Mouse (Mus musculus): ENCODE results near the gene Slc31a2. TPM values are rescaled to one million over a fixed set of nuclear protein-coding genes. Genes with fewer than 3 reads are reported as not detected.

Gene Slc31a2
- polyA plus RNA-seq, 1 experiment = 14.0 TPM

DNA sequence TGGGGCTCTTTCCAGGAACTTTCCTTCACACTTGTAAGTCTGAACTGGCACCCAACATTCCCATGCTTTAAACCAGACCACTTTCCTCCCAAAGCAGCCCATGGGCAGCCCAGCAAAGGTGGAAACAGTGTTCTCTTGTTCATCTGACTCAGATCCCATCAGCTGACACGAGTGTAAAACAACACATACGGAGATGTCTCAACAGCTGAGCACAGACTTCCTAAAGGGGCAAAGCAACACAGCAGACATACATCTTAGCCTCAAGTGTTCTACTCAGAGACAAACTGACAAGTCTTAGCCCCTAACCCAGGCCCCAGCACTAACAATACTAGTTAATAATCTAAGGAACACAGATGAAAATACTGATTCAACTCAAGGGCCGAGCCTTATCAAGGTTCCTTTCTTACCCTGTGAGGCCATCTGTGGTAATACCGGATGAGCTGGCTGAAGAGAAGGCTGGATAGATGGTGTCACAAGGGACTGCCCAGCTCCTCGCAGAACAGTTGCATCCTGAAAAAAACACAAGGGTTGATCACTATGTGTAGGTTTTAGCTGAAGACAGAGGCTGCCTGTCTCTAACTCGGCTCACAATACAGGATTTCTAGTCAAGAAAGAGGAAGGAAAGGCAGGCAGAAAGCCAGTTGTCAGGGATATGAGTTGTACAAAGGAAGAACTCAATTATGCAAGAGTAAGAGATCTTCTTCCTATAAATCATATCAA, 66.7 kb downstream of the Slc31a2 start:
- no peak overlapping the region for H3K27ac ChIP-seq (ENCODE audit: insufficient read depth, low read length)
- H3K27me3 ChIP-seq (ENCODE audit: control insufficient read depth, insufficient read depth, low read length) = no peaks in the 10 kb centered on the region
- WGBS = 64% methylated on average over 6 of the region's 6 CpGs
- no peak for DNase-seq (ENCODE audit: low read depth in 1 of 2, low spot score in 2 of 2)
- no peak for TF ChIP-seq CTCF (IDR thresholded peaks at IDR 0.05; ENCODE audit: extremely low read depth, insufficient read depth, insufficient read length, insufficient replicate concordance)
- TF ChIP-seq POLR2A (IDR thresholded peaks at IDR 0.05; ENCODE audit: low read depth, low read length) = no peak
- no peaks in the 10 kb centered on the region for H3K4me1 ChIP-seq (ENCODE audit: control insufficient read depth, insufficient read depth, insufficient read length)
- H3K4me3 ChIP-seq (ENCODE audit: extremely low read depth, insufficient read depth, insufficient read length) = no peak overlapping the region
- H3K36me3 ChIP-seq (ENCODE audit: control insufficient read depth, insufficient read depth, low read length) = peaks cover 51% of the 10 kb centered on the region

DNA sequence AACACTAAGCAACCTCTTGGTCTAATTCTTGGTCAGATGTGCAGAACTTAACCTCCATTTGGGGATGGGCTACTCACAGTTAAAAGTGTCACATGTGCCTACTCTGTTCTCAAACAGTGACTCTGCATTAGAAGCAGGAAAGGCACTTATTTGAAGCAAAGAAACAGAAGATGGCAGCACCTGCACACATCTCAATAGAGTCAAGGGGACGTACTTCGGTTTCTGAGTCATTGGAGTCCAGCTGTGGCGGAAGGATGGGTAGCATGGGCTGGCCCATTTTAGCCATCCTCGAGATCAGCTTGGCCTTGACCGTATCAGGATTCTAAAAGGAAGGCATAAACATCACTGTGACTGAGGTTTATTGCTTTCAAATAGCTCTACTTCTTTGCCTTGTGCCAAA, 69.6 kb downstream of the Slc31a2 start:
- DNase-seq (ENCODE audit: low read depth in 1 of 2, low spot score in 2 of 2) = no peak
- Histone ChIP-seq H3K27ac (ENCODE audit: insufficient read depth, low read length) (no peak overlapping the region), H3K36me3 (ENCODE audit: control insufficient read depth, insufficient read depth, low read length) (peaks cover 51% of the 10 kb centered on the region), H3K27me3 (ENCODE audit: control insufficient read depth, insufficient read depth, low read length) (no peaks in the 10 kb centered on the region), H3K4me1 (ENCODE audit: control insufficient read depth, insufficient read depth, insufficient read length) (no peaks in the 10 kb centered on the region), H3K4me3 (ENCODE audit: extremely low read depth, insufficient read depth, insufficient read length) (no peak overlapping the region)
- no peak for TF ChIP-seq POLR2A (IDR thresholded peaks at IDR 0.05; ENCODE audit: low read depth, low read length)
- TF ChIP-seq CTCF (IDR thresholded peaks at IDR 0.05; ENCODE audit: extremely low read depth, insufficient read depth, insufficient read length, insufficient replicate concordance) = no peak
- 78% methylated on average over 5 of the region's 5 CpGs for WGBS

DNA sequence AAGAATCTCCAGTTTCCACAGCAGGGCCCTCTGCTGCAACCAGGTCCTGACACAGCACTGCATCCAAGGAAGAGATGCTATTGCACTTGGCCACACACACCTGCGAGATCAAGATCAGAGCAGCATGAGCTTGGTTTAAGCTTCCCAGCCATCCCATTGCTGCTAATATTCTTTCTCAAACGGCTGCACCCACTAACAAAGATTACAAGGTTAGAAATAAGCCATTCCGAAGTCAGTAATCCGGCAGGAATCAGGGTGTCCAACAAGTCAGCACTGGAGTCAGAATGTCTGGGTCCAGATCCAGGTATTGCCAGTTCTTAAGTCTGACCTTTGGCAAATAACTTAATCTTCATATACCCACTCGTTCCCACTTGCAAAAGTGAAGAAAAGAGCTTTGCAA, 76.2 kb downstream of the Slc31a2 start:
- Histone ChIP-seq H3K4me3 (ENCODE audit: extremely low read depth, insufficient read depth, insufficient read length) (no peak overlapping the region), H3K36me3 (ENCODE audit: control insufficient read depth, insufficient read depth, low read length) (peaks cover 41% of the 10 kb centered on the region), H3K4me1 (ENCODE audit: control insufficient read depth, insufficient read depth, insufficient read length) (no peaks in the 10 kb centered on the region), H3K27me3 (ENCODE audit: control insufficient read depth, insufficient read depth, low read length) (no peaks in the 10 kb centered on the region), H3K27ac (ENCODE audit: insufficient read depth, low read length) (no peak overlapping the region)
- TF ChIP-seq POLR2A (IDR thresholded peaks at IDR 0.05; ENCODE audit: low read depth, low read length) (no peak), CTCF (IDR thresholded peaks at IDR 0.05; ENCODE audit: extremely low read depth, insufficient read depth, insufficient read length, insufficient replicate concordance) (no peak)
- no peak for DNase-seq (ENCODE audit: low read depth in 1 of 2, low spot score in 2 of 2)
- 96% methylated on average over 5 of the region's 5 CpGs for WGBS

DNA sequence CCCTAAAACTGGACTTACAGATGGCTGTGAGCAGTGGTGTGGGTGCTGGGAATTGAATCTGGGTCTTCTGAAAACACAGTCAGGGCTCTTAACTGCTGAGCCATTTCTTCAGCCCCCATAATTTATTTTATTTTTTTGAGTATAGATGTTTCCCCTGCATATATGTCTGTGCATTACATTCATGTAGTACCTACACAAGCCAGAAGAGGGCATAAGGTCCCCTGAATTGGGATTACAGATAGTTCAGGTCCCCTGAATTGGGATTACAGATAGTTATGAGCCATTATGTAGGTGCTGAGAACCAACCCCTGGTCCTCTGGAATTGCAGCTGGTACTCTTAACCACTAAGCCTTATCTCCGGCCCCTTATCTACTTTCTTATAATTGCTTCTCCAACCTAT, 81.6 kb downstream of the Slc31a2 start:
- 94% methylated on average over 1 of the region's 1 CpGs for WGBS
- peaks cover 26% of the 10 kb centered on the region for H3K36me3 ChIP-seq (ENCODE audit: control insufficient read depth, insufficient read depth, low read length)
- H3K27me3 ChIP-seq (ENCODE audit: control insufficient read depth, insufficient read depth, low read length) = no peaks in the 10 kb centered on the region
- no peak for TF ChIP-seq POLR2A (IDR thresholded peaks at IDR 0.05; ENCODE audit: low read depth, low read length)
- 0 out of 2 replicates have a peak, but pooled peaks have one; percentile 0 for TF ChIP-seq CTCF (IDR thresholded peaks at IDR 0.05; ENCODE audit: extremely low read depth, insufficient read depth, insufficient read length, insufficient replicate concordance)
- DNase-seq (ENCODE audit: low read depth in 1 of 2, low spot score in 2 of 2) = peak in 1 of 2 experiments; percentile 11
- peaks cover 2% of the 10 kb centered on the region; the same call in 1 of the 2 replicates for H3K4me1 ChIP-seq (ENCODE audit: control insufficient read depth, insufficient read depth, insufficient read length)
- H3K4me3 ChIP-seq (ENCODE audit: extremely low read depth, insufficient read depth, insufficient read length) = no peak overlapping the region
- no peak overlapping the region for H3K27ac ChIP-seq (ENCODE audit: insufficient read depth, low read length)

DNA sequence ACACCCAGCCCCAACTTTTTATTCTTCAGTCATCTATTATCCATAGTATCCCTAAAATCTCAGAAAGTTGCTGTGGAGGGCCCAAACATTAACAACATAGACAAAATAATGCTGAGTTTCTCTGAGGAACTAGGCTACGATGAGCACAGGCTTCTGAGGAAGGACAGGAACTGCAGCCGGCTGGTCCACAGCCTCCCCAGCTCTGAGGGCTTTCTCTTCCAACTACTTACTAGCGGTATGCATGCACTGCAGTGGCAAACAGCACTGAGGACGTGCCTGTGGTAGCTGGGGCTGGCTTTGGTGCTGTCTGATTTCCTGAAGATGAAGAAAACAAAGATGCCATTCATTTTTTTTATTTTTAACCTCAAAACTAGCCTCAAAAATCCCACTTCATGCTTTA, 83.5 kb downstream of the Slc31a2 start:
- 36% methylated on average over 4 of the region's 4 CpGs for WGBS
- Histone ChIP-seq H3K27me3 (ENCODE audit: control insufficient read depth, insufficient read depth, low read length) (no peaks in the 10 kb centered on the region), H3K27ac (ENCODE audit: insufficient read depth, low read length) (peak overlapping the region; percentile 60), H3K36me3 (ENCODE audit: control insufficient read depth, insufficient read depth, low read length) (peaks cover 22% of the 10 kb centered on the region), H3K4me3 (ENCODE audit: extremely low read depth, insufficient read depth, insufficient read length) (no peak overlapping the region), H3K4me1 (ENCODE audit: control insufficient read depth, insufficient read depth, insufficient read length) (peaks cover 2% of the 10 kb centered on the region; the same call in 1 of the 2 replicates)
- no peak for TF ChIP-seq POLR2A (IDR thresholded peaks at IDR 0.05; ENCODE audit: low read depth, low read length)
- TF ChIP-seq CTCF (IDR thresholded peaks at IDR 0.05; ENCODE audit: extremely low read depth, insufficient read depth, insufficient read length, insufficient replicate concordance) = no peak
- DNase-seq (ENCODE audit: low read depth in 1 of 2, low spot score in 2 of 2) = peak in 1 of 2 experiments; percentile 38

DNA sequence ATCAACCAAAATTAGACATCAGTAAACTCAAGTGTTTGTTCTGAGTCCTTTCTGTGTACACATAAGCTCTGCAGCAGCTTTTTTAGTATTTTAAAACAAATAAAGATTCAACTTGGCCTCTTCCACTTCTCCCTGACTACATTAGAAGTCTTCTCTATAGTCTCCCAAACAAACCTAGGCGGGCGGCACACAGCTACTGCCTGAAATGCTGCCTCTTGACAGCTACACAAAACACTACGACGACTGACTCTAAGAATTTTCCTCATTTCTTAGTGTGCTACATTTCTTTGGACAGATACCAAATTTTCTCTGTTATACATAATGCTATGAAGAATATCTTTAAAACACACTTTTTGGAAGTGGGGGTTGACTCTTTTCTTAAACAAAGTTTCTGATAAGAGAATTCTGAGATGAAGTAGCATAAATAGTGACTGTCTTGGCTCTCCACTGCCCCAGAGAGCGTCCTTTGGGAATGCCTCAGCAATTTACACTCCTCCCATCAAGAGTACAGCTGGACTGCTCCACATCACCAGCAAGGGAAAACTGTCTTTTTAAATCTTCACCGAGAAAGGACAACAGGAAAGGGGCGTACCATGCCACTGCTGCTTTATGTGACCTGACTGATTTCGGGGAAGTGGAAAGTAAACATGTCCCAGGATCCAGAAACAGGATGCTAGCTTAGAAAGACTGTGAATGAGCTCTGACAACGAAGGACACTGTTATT, 85.4 kb downstream of the Slc31a2 start:
- no peak for DNase-seq (ENCODE audit: low read depth in 1 of 2, low spot score in 2 of 2)
- Histone ChIP-seq H3K4me3 (ENCODE audit: extremely low read depth, insufficient read depth, insufficient read length) (no peak overlapping the region), H3K4me1 (ENCODE audit: control insufficient read depth, insufficient read depth, insufficient read length) (peaks cover 2% of the 10 kb centered on the region; the same call in 1 of the 2 replicates), H3K27ac (ENCODE audit: insufficient read depth, low read length) (no peak overlapping the region; the same call in 1 of the 2 replicates), H3K27me3 (ENCODE audit: control insufficient read depth, insufficient read depth, low read length) (no peaks in the 10 kb centered on the region), H3K36me3 (ENCODE audit: control insufficient read depth, insufficient read depth, low read length) (peaks cover 21% of the 10 kb centered on the region)
- TF ChIP-seq CTCF (IDR thresholded peaks at IDR 0.05; ENCODE audit: extremely low read depth, insufficient read depth, insufficient read length, insufficient replicate concordance) = no peak
- WGBS = 73% methylated on average over 9 of the region's 9 CpGs

Other genes starting within 250 kb of the Slc31a2 start
- gene Mup20, start 208.4 kb upstream of the Slc31a2 start, polyA plus RNA-seq (2012; rRNA removed) = not detected in 2 replicates
- gene Mup3, start 175.2 kb upstream of the Slc31a2 start, polyA plus RNA-seq (2012; rRNA removed) = not detected in 2 replicates
- not detected in 2 replicates for gene Mup21, start 111.7 kb upstream of the Slc31a2 start, polyA plus RNA-seq (2012; rRNA removed)
- gene Zfp37, start 31.5 kb upstream of the Slc31a2 start, polyA plus RNA-seq (2012; rRNA removed) = 0.07 and 0.11 TPM in 2 replicates
- gene Fkbp15, start 98.0 kb downstream of the Slc31a2 start, polyA plus RNA-seq (2012; rRNA removed) = 32.2 TPM in 2 replicates
- 5.0 and 5.4 TPM in 2 replicates for gene Slc31a1, start 98.2 kb downstream of the Slc31a2 start, polyA plus RNA-seq (2012; rRNA removed)
- gene Cdc26, start 146.1 kb downstream of the Slc31a2 start, polyA plus RNA-seq (2012; rRNA removed) = 14.1 and 14.7 TPM in 2 replicates
- gene Prpf4, start 146.2 kb downstream of the Slc31a2 start, polyA plus RNA-seq (2012; rRNA removed) = 9.4 and 9.6 TPM in 2 replicates
- not detected in 2 replicates for gene Rnf183, start 172.7 kb downstream of the Slc31a2 start, polyA plus RNA-seq (2012; rRNA removed)
- 0.26 and 0.51 TPM in 2 replicates for gene Wdr31, start 208.3 kb downstream of the Slc31a2 start, polyA plus RNA-seq (2012; rRNA removed)
- 2.1 and 3.2 TPM in 2 replicates for gene Bspry, start 217.5 kb downstream of the Slc31a2 start, polyA plus RNA-seq (2012; rRNA removed)
- gene Hdhd3, start 240.9 kb downstream of the Slc31a2 start, polyA plus RNA-seq (2012; rRNA removed) = 1.9 and 2.3 TPM in 2 replicates

All from spleen, adult 2 months (tissue).